Mouse (Mus musculus) adrenal gland, postnatal 10 days (tissue): ENCODE data around the gene Rbm8a2. TPM values are rescaled to one million over a fixed set of nuclear protein-coding genes. Genes with fewer than 3 reads are reported as not detected.
"Not testable (repeated sequence)": the region's sequence is repeated elsewhere in the genome, so short reads cannot be mapped to it uniquely, and the experiment has no call there.

Source experiments
- DNase-seq: peaks from one replicate; pipeline ENCODE4 v3.0.0; 2021; ENCODE audit warnings: mixed read lengths
- long read RNA-seq, 2 experiments: library from polyadenylated mRNA; stranded (forward); transcript quantifications; one replicate each; pipeline ENCODE4 v2.0.0; 2021
- total RNA-seq, 2 experiments: library from RNA; stranded (reverse); gene quantifications; 2 replicates each; pipeline ENCODE4 v1.2.3; 2021

Rbm8a2 gene
- not detected for total RNA-seq
- long read RNA-seq, experiment 1, transcript Rbm8a2-201 (1 exons, 1,338 nt) = major isoform, 8 of 8 reads
- long read RNA-seq, experiment 1, partial matches to known transcripts = 0 of 8 reads
- long read RNA-seq, experiment 1, other reads (novel, unspliced or antisense) = 0 of 8 reads
- long read RNA-seq, experiment 2 = 0 reads

DNA sequence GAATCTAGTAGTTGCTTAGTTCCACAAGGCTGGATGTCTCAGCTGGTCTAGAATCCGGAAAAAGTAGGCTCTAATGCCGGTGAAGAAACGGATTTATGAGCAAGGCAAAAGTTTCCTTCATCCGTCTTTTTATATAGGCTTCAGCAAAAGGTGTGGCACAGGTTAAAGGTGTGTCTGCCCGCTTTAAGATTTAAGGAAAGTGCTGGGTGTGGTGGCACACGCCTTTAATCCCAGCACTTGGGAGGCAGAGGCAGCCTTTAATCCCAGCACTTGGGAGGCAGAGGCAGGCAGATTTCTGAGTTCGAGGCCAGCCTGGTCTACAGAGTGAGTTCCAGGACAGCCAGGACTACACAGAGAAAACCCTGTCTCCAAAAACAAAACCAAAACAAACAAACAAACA is at the start of gene Rbm8a2:
Rbm8a2 (minus strand) TSS at position 101 of the 400 bp plus-strand sequence.
- not testable (repeated sequence) for DNase-seq

DNA sequence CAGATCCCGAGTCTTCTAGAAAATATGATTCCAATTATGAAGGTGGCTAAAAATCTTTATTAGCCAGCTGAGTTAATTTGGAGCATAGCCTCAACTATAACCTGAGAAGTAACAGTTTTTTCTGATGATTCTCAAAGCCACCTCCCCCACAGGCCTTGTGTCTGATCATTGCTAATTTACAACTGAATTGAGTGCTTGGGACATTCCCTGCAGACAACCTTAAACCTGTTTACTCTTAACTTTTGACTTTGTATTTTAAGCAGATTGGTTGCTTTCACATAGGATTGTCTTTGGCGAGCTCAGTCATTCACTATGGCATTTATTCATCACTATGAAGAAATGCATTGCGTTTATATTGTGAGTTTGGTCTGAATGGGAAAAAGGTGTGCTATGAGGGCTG is 49.5 kb upstream of the Rbm8a2 start:
- no peak for DNase-seq

DNA sequence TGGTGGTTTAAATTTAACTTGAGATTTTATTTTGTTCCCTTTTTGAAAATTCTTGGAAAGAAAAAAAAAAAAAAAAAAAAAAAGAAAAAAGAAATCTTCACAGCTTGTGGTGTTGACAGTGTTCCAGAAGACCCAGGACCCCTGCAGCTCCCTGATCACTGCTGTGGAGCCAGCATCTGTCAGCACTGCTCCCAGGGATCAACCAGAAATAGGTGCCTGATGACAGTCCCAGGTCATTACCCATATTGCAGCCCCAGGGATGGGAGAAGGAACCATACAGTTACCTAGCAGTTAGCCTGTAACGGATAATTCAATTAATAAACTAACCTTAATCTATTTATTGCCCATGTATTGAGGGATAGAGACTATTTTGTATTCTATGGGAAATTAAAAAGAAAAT is 45.6 kb upstream of the Rbm8a2 start:
- no peak for DNase-seq

DNA sequence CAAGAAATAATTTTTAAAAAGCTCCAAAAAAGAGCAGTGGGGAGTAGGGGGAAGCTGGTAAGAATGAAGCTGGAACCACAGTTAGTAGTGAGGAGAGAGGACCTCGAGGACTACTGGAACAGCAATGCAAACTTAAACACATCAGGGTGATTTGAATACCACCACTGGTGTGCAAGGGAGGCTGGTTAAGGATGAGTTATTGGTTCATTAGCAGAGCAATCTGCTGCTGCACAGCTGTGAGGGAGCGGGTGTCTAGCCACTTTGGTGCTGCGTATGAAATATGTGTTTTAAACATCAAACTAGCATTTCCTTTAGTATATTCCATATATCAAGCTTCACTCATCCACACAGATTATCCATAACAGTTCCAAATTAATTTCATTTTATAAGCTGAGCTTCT is 39.6 kb upstream of the Rbm8a2 start:
- no peak for DNase-seq

DNA sequence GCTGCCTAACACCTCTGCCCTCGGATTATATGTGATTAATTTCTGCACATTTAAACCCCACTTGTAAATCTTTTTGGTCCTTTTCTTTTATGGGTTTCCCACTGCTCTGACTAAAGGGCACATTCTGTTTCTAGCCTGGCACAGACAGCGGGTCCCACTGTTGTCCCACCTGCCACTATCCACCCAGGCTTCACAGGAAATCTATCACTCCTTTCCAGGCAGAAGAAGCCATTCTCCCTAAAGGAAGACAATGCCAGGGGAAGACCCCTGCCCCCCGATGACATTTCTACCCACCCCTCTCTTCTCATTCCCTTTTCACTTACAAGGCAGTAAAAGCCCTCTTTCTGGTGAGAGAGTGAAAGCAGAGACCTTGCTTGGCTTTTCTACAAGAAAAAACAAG is 37.2 kb upstream of the Rbm8a2 start:
- no peak for DNase-seq

DNA sequence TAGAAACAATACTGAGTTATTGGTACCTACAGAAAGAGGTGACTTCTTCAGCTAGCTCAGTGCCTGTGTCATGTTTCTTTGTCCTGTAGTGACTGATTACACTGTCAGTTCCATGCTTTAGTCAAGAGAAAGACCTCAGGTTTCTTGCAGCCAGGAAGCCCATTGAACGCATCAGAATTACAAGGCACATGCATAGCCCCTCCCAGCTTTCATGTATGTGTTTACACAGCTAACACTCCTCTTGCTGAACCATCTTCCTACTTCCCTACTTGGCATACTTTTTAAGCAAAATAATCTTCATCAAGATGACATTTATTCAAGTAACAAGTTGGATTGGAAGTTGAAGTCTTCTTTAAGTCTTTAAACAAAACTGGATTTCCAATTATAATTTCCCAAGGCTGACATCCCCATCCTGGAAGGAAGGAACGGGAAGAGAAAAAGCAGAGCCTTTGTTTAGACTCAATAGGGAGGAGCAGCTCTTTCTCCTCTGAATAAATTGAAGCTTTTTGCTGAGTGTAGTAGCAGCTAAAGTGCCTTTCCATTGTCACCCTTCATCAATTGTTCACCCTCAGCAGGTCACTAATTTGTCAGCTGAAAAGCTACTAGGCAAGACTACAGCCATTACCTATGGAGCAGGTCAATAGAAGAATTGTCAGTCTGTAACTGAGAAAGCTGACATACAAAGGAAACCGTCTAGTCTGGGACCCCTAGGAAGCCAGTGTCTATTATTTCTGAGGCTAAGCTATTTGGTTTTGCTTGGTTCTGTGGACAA is 34.8 kb upstream of the Rbm8a2 start:
- no peak for DNase-seq

DNA sequence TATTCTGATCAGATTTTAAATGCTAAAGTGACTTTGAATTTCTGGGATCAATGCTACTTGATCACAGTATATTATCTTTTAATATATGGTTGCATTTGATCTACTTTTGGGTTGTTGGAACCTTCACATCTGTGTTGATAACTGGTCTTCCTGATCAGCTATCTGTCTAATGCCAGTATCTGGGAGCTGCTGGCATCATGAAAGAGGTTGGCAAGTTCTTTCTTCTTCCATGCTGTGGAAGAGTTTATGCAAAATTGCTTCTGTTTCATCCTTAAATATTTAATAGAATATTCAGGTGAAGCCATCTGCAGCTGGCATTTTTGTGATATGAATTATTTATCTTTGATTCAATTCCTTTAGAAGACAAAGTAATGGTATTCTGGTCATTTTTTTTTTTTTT is 32.6 kb upstream of the Rbm8a2 start:
- no peak for DNase-seq

DNA sequence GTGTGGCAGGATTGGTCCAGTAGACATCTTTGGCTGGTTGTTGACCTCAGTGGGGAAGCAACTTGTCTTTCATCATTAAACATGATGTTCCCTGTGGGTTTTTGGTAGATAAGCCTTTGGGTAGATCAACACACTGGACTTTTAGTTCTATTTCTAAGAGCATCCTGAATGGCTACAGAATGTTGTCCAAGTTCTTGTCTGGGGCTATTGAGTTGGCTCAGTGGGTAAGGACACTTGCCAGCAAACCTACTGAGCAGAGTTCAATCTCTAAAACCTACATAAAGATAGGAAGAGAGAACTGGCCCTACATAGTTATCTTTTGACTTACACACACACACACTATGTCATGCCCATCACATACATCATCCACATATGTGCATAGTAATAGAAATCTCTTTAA is 32.2 kb upstream of the Rbm8a2 start:
- no peak for DNase-seq

DNA sequence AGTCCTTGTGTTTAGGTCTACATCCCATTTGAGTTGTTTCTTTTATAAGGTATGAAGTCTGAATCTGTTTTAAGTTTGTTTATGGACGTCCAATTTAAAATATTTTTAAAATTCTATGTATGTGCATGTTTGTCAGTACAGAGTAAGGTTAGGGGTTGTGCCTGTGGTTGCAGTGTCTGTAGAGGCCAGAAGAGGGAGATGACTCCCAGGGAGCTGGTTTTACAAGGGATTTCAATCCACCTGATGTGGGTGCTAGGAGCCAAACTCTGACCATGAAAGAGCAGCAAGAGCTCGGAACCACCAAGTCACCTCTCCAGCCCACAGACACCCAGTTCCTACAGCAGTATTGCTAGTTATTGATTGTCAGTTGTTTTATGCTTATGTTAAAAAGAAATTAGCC is 29.5 kb upstream of the Rbm8a2 start:
- no peak for DNase-seq

DNA sequence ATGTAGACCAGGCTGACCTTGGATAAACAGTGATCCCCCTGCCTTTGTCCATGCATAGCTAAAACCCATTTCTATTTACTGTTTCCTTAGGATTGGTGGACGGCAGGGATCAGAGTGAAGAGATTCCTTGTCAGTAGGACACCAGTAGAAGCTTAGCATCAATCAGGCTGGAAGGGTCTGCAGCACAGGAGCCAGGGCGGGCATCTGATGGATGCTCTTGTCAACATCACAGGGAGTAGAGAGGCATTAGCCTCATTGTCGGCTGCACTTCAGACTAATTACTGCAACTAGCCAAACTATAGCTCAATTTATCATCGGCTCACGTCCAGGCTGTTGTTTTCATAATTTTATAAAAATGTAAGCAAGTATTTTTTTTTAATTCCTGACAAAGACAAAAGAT is 21.7 kb upstream of the Rbm8a2 start:
- no peak for DNase-seq

DNA sequence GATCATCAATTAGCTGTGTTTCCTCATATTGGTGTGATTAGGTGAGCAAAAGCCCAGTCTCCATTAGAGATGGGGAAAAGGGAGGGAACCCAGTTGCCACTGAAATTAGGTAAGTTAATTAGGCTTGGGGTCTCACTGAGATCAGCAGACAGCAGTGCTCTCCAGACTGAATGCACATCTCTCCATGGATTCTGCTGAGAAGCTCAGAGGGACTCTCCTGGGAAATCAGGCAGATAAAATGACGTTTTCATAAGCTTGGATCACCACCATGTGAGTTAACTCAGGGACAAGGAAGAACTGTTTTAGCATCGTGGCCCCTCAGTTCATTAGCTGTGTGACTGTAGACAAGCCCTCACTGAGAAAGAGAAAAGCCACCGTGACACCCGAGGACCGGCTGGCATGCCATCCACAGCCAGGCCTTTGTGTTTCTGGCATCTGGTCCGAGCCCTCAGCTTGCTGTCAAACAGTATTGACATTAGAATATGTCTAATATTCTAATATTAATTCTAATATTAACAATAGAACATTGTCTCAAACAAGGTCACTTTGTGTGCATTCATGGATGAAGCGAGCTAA is 18.2 kb upstream of the Rbm8a2 start:
- no peak for DNase-seq

DNA sequence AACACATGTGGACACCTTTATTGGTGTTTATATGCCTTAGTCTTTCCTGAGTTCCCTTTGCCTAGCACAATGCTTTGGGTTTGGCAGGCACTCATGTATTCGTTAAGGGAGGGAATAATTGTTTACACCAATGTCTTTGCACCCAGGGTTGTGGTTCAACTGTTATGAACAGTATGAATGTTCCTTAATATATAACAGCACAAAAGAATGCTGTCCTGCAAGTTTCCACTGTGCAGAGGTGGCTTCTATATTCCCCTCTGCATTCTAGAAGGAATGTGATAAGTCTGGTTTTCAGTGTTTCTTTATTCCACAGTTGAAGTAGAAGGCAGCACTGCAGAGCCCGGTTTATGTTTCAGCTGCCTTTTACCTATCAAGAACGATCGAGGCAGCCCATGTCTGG is 10.0 kb upstream of the Rbm8a2 start:
- no peak for DNase-seq

DNA sequence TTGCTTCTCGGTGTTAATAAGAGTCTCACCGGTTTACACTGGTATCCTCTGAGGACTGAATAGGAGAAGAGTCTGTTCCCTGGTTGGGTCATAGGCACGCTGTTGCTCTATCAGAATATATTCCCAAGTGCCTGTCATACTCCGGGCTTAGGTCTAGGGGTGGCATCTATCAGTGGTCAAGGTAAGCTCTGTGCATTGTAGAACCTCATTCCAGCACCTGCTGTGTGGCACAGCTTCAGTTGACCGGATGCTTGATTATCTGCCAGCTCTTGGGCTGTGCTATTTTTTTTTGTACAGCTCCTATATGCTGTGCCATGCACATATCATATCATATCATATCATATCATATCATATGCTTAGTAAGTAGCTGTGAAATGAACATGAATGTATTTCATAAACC is 9.5 kb upstream of the Rbm8a2 start:
- no peak for DNase-seq

DNA sequence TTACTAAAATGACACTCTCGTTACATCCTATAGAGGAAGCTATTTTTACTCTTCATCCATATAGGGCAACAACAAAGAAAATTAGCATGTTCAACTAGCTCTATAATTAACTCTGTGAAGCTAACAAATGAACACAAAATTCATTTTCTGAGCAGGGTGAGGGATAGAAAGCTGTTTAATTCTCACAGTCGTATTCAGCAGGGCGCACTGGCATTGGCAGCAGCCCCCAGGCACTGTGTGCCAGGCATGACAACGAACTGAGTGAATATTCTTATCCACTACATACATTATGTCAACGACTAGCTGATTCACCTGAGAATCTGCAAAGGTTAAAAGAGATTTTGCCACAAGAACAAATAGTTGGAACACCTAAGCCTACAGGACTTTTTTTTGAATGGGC is 8.2 kb downstream of the Rbm8a2 start:
- DNase-seq = no peak

DNA sequence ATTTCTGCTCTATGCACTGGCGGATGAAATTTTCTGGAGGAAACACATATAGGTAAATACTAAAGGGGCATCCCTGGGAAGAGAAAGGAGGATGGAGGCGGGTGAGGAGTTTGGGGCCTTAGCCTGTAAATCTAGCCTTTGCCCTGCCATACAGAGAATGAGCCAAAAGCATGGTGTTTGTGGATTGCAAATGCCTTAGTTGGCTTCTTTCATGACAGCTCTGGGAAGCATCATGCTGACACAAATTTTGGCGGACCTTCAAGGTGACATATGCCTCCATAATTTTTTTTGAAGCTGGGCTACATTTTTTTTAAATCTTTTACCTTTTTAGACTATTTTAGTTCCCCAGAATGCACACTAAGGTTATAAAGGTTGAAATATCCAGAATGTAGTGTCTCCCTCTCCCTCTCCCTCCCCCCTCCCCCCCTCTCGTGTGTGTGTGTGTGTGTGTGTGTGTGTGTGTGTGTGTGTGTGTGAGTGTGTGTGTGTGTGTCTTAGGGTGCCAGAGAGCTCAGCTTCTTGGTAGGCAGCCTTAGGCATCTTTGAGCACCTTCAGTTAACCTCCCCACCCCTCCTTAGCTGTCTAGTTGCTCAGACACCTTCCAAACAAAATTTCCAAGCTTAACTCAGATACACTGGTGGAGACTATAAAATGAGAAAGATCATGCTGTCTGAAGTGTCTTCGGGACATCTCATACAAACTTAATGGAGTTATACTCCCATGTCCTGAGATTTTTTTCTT is 11.7 kb downstream of the Rbm8a2 start:
- DNase-seq = no peak

DNA sequence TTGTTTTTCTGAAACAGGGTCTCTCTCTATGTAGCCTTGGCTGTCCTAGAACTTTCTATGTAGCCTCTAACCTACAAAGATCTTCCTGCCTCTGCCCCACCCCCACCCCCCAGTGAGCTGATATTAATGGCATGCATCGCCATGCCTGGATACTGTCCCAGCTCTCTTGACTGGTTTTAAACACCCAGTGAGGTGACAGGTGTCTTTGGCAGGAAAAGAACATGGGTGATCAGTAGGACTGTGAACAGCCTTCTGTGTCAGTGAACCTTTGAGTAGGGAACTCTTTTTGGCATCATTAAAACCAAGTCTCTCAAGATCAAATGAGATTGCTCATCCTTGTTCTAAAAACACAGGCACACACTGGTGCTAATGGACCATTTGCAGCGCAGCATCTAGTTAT is 17.1 kb downstream of the Rbm8a2 start:
- no peak for DNase-seq

DNA sequence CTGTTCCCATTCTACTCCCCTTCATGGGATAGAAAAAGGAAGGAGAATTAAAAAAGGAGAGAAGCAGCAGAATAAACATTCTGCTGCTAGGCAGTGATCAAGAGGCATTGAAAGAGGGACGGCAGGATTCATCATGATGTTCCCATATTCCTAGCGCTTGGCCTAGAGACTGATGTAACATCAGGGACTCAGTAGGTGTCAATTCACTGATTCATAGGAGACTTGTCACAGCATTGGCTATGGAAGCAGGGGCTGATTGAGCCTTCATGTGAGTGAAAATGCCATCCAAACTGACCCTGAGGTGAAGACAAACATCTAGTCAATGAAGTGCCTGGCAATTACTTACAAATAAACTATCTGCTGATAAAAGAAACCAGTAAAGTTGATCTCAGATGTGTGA is 28.1 kb downstream of the Rbm8a2 start:
- DNase-seq = no peak

DNA sequence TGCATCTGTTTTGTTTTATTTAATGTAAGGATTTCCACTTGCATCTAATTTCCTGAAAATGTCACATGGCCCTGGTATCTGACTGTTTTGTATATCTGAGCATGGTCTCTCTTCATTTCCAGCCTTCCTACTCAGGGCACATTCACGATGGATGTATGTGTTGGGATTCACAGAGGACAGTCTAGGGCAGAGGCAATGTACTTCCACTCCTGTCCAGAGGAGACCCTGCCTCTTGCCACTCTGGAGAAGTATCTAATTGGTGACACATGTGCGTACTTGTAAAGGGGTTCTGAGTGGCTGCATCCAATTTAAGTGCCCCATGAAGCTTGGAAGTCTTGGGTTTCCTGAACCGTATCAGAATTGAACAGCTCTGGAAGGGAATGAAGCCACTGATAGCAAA is 28.5 kb downstream of the Rbm8a2 start:
- DNase-seq = no peak

DNA sequence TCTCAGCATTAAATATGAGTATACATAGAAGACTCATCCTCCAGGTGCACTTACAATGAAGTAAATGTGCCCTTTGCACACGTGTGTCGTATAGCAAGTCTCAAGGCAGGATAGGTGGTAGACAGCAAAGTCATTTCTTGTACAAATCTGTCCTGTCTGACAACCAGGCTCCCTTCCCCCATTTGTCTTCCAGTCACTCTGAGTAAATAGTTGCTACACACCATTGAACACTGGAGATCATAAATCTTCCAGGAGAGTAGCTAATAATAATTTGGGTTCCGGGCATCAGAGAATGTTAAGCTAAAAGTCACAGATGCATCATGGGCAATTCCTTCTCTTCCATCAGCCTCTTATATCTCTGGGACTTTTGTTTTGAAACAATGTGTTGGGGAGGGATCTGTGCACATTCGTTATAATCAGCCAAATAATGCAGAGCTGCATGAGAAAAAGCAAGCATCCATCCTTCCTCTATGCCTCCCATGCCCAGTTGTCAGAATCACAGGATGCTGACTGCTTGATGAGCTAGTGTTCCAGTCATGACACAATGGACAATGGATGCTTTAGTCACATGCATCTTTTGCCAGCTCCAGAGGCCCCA is 32.1 kb downstream of the Rbm8a2 start:
- DNase-seq = no peak

DNA sequence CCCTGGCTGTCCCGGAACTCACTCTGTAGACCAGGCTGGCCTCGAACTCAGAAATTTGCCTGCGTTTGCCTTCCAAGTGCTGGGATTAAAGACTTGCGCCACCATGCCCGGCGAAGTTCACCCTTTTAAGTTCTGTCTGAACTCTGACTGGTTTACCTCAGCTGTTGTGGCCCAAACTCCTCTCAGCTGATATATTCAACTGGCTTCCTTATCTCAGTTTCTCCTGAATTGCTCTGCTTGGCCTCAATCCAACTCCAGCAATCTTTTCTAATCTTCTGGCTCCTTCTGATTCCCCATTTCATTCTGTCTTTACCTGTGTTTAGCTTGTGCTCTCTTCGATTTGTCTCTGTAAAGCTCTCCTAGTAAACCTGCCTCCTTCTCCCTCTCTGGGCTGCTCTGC is 35.7 kb downstream of the Rbm8a2 start:
- no peak for DNase-seq

DNA sequence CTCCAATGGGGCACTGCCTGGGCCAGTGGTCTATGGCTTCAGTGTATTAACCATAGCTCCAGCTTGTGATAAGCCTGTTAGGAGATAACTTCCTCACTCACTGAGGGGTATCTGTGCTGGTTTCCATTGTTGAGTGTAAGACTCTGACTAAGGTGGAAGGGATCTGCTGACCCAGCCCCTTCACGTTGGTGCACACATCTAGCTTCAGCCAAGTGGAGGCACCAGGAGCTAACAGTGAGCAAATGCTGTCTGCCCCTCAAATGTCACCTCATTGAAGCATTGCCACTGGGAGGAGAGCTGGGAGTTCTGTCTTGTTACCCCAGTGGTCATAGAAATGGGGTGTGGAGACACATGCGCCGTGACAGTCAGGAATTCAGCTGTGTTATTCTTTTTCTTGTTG is 40.2 kb downstream of the Rbm8a2 start:
- DNase-seq = no peak

DNA sequence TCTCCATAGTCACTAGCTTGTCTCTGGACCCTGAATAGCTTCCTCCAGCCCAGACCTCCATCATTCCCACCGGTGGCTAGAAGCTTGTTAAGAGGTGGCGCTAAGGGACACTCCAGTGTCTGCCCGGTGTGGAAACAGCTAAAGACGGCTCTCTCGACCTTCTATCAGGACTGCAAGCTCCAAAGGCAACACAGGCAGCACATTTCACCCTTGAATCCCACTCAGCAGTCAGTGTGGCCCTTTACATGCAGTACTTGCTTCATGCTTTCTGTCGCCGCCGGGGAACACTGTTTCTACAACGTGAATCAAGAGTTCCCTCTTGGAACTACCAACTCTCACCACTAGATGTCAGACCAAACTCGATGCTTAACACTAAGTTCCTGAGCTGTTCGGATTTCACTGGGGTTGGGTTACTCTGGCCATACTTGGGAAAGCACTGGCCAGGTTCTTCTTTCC is 42.6 kb downstream of the Rbm8a2 start:
- DNase-seq = peak; percentile 75

DNA sequence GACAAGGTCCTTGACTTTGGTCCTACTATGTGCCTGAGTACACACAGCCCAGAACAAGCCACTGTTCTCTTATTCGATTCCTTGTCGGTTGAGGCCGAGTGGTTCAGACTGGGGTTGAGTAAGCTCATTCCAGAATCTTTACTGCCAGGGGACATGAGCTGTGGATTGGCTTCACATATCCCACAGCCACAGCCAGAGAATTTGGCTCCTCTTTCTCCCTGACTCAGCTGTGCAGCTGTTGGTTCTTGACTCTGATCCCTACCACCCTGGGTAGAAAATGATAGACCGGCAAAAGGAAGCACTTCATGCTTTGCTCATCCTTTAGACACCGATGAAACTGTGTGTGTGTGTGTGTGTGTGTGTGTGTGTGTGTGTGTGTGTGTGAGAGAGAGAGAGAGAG is 47.5 kb downstream of the Rbm8a2 start:
- no peak for DNase-seq
